Mouse (Mus musculus) lung, postnatal 14 days (tissue): Measurements from ENCODE around the gene Zmym5.
"Not testable (repeated sequence)": the region's sequence is repeated elsewhere in the genome, so short reads cannot be mapped to it uniquely, and the experiment has no call there.

Experiments used
- DNase-seq: peaks from one replicate; pipeline ENCODE4 v3.0.0; 2021

Gene Zmym5

DNA sequence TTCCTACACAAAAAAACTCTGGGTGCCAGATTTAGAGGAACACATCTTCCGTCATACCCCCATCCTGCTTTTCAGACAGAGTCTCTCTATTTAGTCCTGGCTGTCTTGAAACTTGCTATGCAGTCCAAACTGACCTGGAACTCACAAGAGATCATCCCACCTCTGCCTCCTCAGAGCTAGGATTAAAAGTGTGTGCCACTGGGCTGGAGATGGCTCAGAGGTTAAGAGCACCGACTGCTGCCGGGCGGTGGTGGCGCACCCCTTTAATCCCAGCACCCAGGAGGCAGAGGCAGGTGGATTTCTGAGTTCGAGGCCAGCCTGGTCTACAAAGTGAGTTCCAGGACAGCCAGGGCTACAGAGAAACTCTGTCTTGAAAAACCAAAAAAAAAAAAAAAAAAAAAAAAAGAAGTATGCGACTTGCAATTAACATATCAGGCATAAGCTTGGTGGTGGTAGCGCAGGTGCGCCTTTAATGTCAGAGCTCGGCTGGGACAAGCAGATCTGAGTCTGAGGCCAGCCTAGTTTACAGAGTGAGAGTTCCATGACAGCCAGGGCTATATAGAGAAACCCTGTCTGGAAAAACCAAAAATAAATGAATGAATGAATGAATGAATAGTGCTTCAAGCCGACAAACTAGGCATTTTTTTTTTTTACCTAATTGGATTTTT, 34.8 kb downstream of the Zmym5 start:
- no peak for DNase-seq

DNA sequence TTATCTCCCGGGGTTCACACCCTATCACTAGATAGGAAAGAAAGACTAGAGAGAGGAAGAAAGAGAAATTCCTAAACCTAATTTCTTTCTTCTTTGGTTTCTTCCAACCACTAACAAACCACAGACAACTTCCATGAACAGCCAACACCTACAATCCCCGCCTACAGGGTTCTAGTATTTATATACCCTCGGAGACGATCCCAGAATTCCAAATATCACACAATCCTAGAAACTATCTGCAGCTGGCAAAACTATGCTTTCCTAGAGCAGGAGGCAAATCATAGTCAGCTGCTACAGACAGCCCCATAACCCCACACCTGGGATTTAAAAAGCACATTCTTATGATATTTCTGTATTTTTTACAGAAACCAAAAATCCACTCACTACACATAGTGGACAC, 36.1 kb downstream of the Zmym5 start:
- DNase-seq, result no peak

DNA sequence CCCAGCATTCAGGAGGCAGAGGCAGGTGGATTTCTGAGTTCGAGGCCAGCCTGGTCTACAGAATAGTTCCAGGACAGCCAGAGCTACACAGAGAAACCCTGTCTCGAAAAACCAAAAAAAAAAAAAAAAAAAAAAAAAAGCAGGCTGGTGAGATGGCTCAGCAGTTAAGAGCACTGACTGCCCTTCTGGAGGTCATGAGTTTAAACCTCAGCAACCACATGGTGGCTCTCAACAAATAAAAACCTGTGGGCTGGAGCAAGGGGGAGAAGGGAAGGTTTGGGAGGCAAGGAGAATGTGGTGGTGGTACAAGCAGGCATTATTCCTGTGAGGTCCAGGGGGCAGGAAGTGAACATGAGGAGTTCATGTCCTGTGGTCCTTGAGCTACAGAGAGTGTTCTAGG, 45.1 kb downstream of the Zmym5 start:
- DNase-seq, result not testable (repeated sequence)

DNA sequence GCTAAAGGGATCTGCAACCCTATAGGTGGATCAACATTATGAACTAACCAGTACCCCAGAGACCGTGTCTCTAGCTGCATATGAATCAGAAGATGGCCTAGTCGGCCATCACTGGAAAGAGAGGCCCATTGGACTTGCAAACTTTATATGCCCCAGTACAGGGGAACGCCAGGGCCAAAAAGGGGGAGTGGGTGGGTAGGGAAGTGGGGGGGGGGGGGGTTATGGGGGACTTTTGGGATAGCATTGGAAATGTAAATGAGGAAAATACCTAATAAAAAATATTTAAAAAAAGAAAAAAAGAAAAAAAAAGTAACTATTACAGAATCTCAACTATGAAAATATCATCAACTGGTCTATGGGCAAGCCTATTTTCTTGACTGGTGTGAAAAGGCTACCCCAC, 46.4 kb downstream of the Zmym5 start:
- DNase-seq, result not testable (repeated sequence)

DNA sequence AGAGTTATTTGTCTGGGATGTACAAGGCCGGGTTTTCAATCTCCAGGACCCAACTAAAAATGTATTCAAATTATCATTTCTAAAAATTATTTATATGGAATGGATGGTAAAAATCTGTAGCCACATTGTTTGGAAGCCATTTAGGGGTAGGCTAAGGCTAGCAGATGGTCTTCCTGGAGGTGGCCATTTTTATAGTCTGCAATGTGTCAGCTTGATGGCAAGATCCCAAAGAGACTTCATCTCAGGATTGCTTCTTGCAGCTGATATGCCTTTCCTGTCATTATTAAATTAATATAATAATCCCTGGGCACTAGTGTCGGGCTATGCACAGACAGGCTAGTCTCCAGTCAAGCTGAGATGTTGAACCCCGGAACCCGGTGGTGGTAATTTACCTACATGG, 60.2 kb downstream of the Zmym5 start:
- DNase-seq, result no peak
